Mouse (Mus musculus): ENCODE results near the gene Olfr1279.

The Olfr1279 gene

DNA sequence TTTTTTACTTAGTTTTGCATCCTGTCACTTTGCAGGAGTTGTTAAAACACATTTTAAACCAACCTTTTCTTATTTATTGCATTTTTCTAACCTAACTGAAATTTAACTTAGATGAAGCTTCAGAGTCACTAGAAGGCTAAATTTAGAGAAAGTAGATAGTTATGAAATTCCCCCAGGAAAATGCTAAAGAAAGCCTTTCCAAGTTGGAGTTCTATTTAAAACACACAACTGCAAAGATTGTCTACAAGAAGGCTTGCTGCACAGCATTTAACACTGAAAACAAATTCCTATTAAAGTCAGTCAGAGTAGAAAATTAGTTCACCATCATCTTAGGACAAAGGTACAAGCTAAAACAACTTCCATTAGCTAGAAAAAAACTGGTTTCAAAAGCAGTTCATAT, at the start of gene Olfr1279:
Gene Olfr1279 (plus strand): TSS at position 262 of the 400 bp plus-strand sequence.
- no peak for DNase-seq (ENCODE audit: low spot score in 2 of 2)

DNA sequence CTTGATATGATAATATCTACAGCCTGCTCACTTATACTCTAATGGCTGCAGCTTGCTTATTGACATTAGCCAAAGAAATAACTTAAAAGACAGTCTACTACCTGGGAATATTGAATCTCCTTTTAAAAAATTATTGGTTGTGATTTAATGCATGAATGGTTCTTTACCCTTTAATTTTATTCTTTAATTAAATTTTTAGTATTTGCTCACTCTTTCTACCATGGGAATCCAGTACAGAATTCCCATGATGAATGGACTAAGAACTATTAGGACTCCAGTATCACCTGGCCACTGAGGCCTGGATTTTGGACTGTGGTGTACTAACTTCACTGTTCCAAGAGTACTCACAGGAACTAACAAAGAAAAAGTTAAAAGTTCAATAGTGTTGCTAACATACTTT, 46.2 kb upstream of the Olfr1279 start, which contains the start of gene Olfr1276:
Gene Olfr1276 (plus strand): TSS at position 301 of the 400 bp plus-strand sequence.
- no peak for DNase-seq (ENCODE audit: low spot score in 2 of 2)

DNA sequence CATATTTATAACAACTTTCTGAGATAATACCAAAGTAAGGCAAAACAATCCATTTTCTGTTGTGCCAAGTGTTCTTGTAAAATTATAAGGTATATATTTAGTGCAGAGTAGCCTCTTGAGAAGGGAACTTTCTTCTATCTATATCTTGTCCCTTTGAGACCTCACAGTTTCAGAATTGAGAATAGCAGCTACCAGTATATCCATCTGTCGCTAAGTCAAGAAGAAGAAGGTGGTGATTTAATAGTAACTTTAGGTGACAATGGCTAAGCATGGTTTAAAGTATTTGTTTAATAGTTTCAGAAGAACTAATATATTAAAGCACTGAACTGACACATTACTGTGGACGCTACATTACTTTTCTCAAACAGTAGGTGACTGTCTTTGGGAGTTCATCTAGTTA, 26.4 kb upstream of the Olfr1279 start, which contains the start of gene Olfr1277:
Gene Olfr1277 (minus strand): TSS at position 101 of the 400 bp plus-strand sequence.
- no peak for DNase-seq (ENCODE audit: low spot score in 2 of 2)

DNA sequence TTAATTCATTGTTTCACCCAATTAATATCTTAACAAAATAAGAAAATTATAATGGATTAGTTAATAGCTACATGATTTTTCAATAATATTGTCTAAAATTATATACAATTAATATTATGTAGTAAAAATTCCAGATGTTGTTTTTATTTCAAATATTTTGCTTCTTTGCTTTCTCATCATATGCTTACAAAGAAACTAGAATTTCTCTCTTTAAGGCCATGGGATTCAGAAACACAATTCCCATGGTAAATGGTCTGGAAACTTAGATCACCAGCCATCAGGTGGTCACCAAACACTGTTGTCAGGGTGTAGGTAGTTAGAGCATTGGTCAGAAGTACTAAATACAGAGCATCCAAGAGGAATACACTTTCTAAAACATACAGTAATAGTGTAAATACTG, 10.6 kb upstream of the Olfr1279 start, which contains the start of gene Olfr1278:
Gene Olfr1278 (plus strand): TSS at position 301 of the 400 bp plus-strand sequence.
- no peak for DNase-seq (ENCODE audit: low spot score in 2 of 2)

DNA sequence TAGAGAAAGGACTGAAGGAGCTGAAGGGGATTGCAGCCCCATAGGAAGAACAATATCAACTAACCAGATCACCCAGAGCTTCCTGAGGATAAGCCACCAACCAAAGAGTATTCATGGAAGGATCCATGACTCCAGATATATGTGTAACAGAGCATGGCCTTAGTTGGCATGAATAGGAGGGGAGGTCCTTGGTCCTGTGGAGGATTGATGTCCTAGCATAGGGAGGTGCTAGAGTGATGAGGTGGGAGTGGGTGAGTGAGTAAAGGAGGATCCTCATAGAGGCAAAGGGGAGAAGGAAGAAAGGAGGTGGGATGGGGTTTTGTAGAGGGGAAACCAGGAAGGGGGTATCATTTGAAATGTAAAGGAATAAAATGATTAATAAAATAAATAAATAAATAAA, 1.9 kb upstream of the Olfr1279 start:
- no peak for DNase-seq (ENCODE audit: low spot score in 2 of 2)

DNA sequence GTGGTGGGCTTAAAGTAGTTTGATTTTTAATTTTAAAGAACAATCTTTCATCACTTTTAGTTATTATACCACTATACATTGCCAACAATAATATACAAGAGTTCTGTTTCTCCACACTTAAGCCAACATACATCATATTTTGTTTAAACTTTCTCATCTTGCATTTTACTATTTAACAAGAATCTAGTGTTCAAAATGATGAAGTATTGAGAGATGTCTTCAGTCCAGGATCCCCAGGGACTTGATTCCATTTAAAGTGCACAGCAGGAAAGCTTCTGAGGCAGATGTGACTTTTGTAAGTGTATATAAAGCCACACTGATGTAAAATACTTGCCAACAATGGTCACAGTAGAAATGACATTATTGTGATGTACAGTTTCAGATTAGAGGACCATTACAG, 13.3 kb downstream of the Olfr1279 start, which contains the start of gene Olfr1280:
Gene Olfr1280 (plus strand): TSS at position 301 of the 400 bp plus-strand sequence.
- DNase-seq (ENCODE audit: low spot score in 2 of 2) = no peak

DNA sequence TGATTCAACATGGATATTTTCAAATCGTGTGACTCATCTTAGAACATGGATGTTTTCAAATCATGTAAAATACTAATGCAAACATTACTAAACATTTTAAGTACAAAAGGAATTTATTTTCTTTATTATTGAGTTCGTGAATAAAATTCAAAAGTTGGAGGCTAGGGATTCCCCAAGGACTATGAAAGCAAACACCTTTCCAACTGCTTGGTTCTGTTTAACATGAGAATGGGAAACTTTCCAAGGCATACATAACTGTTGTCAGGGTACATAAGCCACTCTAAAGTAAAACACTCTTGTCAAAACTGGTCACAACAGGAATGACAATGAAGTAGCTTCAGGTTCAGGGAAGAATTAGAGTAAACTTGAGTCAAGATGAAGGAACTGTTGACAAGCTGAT, 25.8 kb downstream of the Olfr1279 start, which contains the start of gene Olfr1281:
Gene Olfr1281 (plus strand): TSS at position 301 of the 400 bp plus-strand sequence.
- no peak for DNase-seq (ENCODE audit: low spot score in 2 of 2)

DNA sequence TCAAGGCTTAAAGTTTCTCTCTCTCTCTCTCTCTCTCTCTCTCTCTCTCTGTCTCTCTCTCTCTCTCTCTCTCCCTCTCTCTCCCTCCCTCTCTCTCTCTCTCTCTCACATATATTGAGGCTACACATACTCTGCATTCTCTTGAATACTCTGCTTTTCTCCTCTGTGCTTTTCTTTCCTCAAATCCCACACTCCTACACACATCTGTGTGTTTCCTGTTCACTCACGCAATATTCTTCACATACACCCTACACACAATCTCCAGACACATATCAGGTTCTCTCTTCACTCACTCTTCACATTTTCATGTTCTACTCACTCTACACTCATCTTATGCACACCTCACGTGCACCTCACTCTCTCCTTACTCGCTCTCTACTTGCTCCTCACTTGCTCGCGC, 33.3 kb downstream of the Olfr1279 start:
- DNase-seq (ENCODE audit: low spot score in 2 of 2) = peak in 1 of 2 experiments; percentile 6

DNA sequence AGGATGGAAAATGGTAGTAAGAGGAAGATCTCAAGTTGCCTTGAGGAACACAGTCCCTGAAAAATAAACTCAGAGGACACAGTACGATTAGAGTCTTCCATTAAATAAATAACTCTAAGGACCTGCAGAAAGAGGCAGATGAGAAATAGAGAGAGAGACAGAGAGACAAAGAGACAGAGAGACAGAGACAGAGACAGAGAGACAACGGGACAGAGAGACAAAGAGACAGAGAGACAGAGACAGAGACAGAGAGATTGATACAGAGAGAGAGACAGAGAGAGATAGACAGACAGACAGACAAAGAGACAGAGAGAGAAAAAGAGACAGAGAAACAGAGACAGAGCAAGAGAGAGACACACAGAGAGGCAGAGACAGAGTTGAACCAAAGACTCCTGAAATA, 35.5 kb downstream of the Olfr1279 start, which contains the start of gene Olfr1282:
Gene Olfr1282 (minus strand): TSS at position 101 of the 400 bp plus-strand sequence.
- DNase-seq (ENCODE audit: low spot score in 2 of 2) = no peak

Data from frontal cortex, postnatal 36 days (tissue).